Mouse (Mus musculus) lung, postnatal 4 days (tissue): ENCODE measurements around the gene Cbr4.

Experiments used
- DNase-seq, 2 experiments: peaks; one replicate each; pipeline ENCODE4 v3.0.0; 2021

Gene Cbr4

GRCm38 (mm10) chr8:61552221-61552620 is 64.7 kb downstream of the Cbr4 start:
- no peak for DNase-seq

- no peak for DNase-seq
These were observed 65.3 kb downstream of the Cbr4 start for GRCm38 (mm10) chr8:61552755-61553402.

- DNase-seq = no peak
These were observed 67.8 kb downstream of the Cbr4 start for GRCm38 (mm10) chr8:61555343-61555742.

GRCm38 (mm10) chr8:61556219-61556618 is 68.7 kb downstream of the Cbr4 start:
- DNase-seq = no peak
